Mouse (Mus musculus): Measurements from ENCODE around the gene Nyap2. TPM values are rescaled to one million over a fixed set of nuclear protein-coding genes. Genes with fewer than 3 reads are reported as not detected.

Nyap2 gene
- polyA plus RNA-seq (2017; shearing (Covaris generic)), result under 1 TPM in 1 of 2 experiments, not detected in 1; 0.15 TPM

GRCm38 (mm10) chr1:81076831-81077664 lies at the start of gene Nyap2:
Nyap2 (plus strand) TSS chr1:81076950.

